Mouse (Mus musculus) left cerebral cortex, postnatal 25 days (tissue): ENCODE data around the gene Bloc1s6. TPM values are rescaled to one million over a fixed set of nuclear protein-coding genes. Genes with fewer than 3 reads are reported as not detected.

Experiments used
- DNase-seq, 2 experiments: peaks; one replicate each; pipeline ENCODE4 v3.0.0; 2022; ENCODE audit warnings: low spot score in 2 of 2, mixed read lengths in 1 of 2
- intact Hi-C: fragments of 180-260 bp; cut with DNase I; formaldehyde crosslinking; loops from one replicate; pipeline ENCODE4 v1.15.1; 2025
- total RNA-seq, 2 experiments: library from RNA; stranded (reverse); gene quantifications; 2 replicates each; pipeline ENCODE4 v1.2.3; 2021

The Bloc1s6 gene
- total RNA-seq: 10 to 100 TPM; 26.1 to 35.3 TPM

DNA sequence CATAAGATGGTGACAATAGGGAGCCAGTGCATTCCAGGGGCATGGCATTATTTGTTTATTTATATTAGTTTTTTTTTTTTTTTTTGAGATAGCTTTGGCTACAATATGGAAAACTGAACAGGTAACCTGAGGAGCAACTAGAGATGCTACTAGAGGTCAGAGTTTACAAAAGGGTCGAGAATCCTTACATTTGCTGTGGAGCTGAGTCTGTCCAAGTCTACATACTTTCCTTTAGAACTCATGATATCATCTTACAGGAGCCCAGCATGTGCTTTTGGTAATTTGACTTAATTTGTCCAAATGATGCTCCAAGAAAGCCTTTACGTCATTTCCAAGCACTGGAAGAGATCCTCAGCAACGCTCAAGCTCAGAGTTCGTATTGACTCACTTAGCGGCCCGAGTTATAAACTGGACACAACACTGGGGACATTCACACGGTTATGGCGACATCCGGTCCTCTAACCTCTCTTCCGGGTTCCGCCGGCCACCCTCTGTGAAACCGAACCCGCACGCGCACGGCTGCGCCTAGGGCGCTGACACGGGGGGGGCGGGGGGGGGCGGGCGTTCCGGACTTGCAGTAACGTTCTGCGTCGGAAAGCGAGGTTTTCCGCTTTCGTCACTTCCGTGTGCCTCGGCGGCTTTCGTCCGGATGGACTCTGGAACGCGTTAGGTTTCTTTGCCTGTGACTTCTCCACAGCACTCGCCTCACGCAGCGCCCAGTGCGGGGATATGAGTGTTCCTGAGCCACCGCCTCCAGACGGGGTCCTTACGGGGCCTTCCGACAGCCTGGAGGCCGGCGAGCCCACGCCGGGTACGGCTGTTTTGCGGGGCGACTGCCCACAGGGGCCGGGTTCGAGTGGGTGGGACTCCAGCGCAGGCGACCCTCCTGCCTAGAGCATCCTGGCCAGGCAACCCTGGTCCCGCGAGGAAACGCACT is at the start of gene Bloc1s6:
TSS of gene Bloc1s6 (plus strand) at position 610 of the 937 bp plus-strand sequence.
- peak; percentile 91 to 97 for DNase-seq
- intact Hi-C loops: loop anchor here (1.0 kb wide), 1 partner anchor 36 kb away; the partner anchor contains the start of gene Slc30a4

DNA sequence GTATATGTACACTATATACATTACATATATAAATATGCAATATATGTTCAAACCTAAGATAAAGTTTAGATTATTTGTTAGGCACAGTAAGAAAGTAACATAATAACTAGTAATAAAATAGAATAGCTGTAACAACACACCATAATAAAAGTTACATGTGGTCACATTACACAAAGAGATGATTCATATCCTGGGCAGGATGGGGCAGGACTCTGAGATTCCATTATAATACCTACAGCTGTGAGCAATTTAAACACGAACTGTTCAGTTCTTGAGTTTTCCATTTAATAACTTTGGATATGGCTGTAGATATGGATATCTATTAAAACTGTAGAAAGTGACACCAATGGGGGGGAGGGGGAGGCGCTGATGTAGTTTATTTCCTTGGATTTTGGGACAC is 40.8 kb upstream of the Bloc1s6 start:
- intact Hi-C loops: no loop called here

DNA sequence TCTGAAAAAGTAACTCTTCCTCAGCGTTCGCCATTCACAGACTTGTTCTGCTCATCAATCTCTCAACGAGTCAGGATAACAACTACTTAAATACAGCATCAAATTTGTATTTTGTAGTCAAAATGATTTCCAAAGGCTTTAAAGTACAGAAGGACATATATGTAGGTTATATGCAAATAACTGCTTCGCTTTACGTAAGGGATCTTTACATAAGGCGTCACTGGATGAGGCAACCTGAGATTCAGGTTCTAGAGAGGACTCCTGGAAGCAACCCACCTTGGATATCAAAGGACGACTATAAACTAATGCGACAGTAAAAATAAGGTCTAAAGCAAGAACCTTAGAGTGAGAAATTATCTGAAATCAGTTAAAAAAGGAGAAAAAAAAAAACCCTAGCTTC is 37.3 kb upstream of the Bloc1s6 start:
- peak in 1 of 2 experiments; percentile 56 for DNase-seq
- intact Hi-C loops: loop anchor here (2.0 kb wide), 1 partner anchor 20 kb away; no protein-coding TSS in a partner anchor

More for the DNA sequence above, 40.8 kb upstream of the Bloc1s6 start:
- DNase-seq: no peak

DNA sequence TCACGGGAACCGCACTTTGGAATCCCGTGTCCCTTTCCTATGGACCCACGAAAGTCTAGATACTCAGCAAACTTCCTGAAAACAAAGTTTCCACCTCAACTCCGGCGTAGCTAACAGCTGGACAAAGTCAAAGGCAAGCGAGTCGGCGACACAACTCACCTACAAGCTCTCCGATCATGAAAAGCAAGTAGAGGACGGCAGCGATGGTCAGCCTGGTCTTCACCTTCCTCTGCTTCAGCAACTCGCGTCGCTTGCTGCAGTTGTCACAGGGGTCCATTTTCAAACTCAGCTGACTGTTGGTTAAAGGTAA is 36.5 kb upstream of the Bloc1s6 start:
- intact Hi-C loops: loop anchor here (1.0 to 2.0 kb wide), 2 partner anchors 21 to 36 kb away; partner anchors contain the start of gene Bloc1s6
- peak in 1 of 2 experiments; percentile 40 for DNase-seq

DNA sequence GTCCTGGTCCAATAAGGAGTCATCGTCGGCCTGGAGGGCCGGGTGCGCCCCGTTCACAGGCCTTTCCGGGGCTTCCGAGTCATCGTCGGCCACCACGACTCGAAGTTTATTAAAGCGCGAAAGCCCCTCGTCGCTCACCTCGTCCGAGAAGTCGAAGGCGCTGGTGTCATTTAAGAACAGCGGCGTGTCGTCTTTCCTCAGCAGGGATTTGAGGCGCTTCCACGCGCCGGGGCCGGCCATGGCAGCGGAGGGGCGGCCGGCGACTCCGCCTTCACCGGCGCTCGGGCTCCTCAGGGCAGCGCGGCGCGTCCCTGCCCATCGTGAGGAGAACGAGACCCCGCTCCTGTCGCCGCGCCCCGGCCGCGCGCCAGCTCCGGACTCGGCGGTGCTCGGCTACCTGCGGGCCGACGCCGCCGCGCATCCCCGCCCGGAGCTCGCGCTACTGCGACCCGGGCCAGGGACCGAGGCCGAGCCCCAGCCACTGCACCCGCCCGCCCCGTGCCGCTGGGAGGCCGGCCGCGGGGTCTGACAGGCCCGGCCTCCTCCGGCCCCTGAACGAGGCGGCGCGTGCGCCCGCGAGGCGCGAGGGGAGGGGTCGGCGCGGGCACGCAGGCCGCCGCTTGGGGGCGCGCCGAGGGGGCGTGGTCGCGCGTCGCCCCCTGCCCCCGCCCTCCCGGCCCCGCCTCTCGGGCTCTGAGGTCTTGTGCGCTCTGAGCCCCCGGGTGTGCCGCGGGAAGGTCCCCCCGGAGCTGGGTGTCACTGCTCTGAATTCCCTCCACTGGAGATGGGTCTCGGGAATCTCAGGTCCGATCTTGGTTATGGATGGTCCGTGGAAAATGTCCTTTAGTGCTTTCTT is 35.9 kb upstream of the Bloc1s6 start, which contains the start of gene Slc30a4:
TSS of gene Slc30a4 (minus strand) at position 483 of the 856 bp plus-strand sequence.
- DNase-seq: peak; percentile 65 to 80
- intact Hi-C loops: loop anchor here (1.0 kb wide), 1 partner anchor 36 kb away; the partner anchor contains the start of gene Bloc1s6

DNA sequence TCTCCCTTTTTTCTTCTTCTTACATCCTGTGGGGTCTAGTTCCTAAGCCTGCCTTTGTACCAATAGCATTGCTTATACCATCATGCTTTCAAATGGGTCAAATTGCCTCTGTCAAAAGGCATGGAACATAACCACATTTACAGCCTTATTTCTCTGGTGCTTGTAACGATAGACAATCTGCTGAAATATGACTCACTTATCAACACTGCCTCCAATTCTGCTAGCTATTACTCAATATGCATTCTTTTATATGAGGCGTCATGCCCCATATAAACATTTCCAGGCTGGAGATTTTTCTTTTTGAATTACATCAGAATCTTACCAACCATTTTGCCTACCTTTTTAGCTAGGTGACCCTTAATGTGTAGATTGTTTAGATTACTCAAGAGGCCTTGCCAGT is 33.7 kb upstream of the Bloc1s6 start:
- intact Hi-C loops: no loop called here
- no peak for DNase-seq

DNA sequence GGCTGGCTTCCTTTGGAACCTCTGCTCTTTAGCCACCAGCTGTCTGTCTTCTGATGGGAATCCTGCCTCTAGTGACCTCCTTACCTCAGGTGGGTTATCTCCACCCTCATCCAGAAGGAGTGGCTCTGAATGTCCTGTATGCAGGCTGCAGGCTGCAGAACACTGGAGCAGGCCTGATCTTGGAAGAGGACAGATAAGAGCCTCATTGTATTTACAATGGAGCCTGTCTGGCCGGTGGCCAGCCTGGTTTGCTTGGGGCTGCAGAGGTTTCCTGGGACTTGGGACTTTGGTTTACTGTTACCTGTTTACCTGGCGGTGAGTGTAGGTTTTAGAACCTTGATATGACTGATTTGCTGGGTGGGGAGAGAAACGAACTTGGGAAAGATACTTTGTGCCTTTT is 30.2 kb upstream of the Bloc1s6 start:
- intact Hi-C loops: no loop called here
- DNase-seq: no peak

DNA sequence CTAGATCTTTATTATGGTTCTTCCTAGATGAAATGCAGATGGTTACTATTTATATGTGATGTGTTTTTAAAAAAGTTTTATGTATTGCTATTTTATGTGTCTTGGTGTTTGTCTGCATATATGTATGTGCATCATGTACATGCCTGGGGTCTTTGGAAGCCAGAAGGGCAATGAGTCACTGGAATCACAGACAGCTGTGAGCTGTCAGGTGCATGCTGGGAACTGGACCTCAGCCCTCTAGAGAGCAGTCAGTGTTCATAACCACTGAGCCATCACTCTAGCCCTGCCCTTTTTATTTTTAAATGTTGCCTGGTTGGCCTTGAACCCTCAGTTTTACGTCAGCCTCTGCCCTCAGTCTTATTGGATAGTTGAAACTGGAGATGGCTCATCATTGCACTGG is 29.1 kb upstream of the Bloc1s6 start:
- no peak for DNase-seq
- intact Hi-C loops: no loop called here

DNA sequence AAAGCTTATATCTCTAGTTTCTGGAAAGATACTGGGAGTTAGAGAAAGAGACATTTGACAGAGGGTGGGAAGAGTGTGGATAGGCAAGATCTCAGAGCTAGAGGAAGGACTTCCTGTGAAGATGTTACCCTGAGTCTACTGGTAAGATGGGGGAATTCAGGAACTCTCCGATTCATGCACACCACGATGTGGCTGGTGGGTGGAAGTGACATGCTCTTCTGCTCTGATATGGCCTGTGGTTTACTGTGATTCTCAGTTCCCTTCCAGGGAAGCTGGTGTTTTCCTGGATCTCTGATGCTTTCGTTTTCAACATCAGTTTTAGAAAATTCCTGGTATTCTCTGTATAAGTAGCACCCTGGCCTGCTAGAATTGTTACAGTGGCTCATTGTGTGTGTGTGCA is 26.4 kb upstream of the Bloc1s6 start:
- intact Hi-C loops: no loop called here
- DNase-seq: no peak

DNA sequence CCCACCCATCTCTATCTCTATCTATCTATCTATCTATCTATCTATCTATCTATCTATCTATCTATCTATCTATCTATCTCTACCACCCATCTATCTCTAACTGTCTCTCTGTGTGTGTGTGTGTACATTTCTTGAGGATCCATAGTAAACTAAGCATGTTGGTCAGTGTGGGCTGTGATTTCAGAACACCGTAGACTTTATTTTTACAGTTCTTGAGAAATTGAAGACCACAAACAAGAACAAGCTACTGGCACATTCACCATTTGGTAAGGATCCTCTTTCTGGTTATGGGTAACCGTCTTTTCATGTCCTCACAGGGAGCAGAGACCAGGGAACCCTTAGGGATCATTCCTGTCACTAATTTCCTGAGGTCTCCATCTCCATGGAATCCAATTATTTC is 25.5 kb upstream of the Bloc1s6 start:
- intact Hi-C loops: no loop called here
- DNase-seq: no peak

DNA sequence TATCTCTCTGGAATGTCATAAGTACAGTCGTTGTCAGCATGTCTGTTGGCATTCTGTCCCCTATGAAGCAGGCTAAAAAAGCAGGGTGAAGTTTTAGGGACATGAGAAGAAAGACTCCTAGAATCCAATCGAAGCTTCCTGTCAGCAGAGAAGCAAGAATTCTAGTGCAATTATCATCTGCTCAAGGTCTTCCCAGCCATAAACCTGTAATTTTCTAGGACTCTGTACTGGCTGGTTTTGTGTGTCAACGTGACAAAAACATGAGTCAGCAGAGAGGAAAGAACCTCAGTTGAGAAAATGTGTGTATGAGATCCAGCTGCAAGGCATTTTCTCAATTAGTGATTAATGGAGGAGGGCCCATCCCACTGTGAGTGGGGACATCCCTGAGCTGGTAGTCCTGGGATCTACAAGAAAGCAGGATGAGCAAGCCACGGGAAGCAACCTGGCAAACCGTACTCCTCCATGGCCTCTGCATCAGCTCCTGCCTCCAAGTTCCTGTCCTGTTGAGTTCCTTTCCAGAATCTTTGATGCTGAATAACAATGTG is 23.1 kb upstream of the Bloc1s6 start:
- no peak for DNase-seq
- intact Hi-C loops: no loop called here

DNA sequence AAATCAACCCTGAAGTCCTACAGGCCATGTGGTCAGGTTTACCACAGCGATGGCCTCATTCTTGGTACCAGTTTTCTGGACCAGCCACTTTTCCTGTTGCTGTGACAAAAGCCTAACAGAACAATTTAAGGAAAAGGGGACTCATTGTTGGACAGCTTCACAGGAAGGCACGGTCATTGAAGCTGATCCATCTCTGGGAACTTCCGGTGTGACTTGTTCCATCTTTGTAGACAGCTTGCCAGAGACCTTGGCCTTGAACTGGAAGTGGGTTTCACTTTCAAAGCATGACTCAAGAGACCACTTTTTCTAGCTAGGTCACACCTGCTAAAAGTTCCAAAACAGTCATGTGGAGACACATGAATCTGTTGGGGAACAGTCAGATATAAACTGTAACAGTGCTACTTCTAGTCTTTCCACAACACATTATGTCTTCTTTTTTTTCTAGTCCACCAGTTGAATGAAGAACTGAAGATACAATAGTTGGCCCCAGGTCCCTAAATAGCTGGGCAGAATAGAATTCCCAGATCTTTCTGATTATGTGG is 21.9 kb upstream of the Bloc1s6 start:
- intact Hi-C loops: no loop called here
- DNase-seq: no peak

DNA sequence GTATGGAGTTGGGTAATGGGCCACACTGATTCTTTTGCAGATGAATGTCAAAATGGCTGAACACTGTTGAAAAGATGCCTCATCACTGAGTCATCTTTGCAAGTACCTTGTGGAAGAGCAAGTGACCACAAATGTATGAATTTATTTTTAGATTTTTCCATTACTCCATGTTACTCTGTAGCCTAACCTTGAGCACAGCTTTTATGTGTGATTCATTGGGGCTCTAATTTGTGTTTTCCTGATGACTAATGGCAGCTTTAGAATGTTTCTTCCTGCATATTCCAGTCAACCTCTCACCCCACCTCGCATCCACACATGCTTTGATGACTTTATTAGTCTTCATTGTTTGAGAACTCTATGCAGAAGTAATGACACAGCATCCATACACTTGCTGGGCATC is 19.1 kb upstream of the Bloc1s6 start:
- intact Hi-C loops: no loop called here

DNA sequence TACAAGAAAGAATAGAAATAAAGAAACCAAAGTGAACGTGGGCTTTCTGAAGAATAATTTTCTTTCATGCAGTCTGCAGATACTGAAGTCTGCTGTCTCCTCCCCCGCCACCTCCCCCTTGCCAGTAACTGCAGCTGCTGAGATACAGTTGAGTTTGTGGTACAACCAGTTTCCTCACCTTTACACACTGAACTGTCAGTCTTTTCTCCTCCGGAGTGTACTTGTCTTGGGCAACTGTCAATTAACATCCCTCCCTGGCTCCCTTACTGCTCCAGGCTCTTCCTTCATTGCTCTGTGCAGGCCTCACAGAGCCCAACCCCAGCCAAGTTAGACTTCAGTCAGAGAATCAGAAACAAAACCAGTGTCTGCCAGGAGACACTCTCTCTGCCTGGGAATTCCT is 17.7 kb upstream of the Bloc1s6 start:
- intact Hi-C loops: no loop called here
- DNase-seq: peak in 1 of 2 experiments; percentile 20

More for the DNA sequence above, 19.1 kb upstream of the Bloc1s6 start:
- no peak for DNase-seq

DNA sequence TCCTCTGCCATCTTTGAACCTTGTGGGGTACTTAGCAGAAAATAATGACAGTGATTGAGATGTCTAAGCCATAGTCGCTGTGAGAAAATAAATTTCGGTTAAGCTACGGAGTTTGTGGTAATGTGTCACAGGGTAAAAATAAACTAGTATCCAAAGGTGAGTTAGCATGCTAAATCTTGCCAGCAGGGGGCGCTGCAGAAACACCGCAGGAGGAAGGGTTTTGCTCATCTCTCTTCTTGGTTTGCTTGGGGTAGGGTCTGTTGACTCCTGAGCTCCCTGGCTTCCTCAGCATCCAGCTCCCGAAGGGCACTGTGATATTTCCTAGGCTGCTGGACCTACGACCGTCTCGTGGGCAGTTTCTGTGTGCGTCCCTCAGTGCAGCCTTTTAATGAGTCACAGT is 12.7 kb upstream of the Bloc1s6 start:
- no peak for DNase-seq
- intact Hi-C loops: no loop called here

DNA sequence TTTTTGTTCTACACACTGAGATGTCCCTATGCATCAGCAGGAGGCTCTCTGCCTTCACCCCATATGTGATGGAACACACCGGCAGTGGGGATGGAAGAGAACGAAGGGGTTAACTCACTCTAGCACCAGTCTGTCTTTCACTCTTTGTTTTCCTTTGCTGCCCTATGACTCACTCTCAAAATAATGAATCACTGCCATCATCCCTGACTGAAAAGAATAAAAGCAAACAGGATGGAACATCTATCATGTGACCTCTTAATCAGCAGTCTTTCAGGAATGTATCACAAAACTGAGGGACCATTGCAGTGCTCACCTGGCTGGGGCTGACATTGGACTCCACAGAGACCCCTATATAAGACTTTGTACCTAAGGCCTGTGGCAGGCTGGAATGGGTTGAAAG is 6.8 kb upstream of the Bloc1s6 start:
- intact Hi-C loops: no loop called here
- no peak for DNase-seq

DNA sequence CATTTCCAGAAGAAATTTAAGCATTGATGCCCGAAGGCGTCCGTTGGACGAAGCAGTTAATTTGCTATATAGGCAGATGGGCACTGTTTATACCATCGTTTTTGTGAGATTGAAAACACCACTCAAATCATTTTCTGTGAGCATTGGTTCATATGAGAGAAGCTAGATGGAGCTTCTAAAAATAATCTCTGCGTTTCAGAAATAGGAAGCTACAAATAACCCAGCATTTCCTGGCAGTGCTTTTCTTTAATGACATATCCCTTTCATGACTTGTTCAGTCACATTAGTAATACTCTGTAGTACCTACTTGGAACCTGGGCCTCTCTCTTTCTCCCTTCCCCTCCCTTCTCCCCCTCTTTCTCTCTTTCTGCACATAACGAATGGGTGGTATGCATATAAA is 720 bp downstream of the Bloc1s6 start:
- DNase-seq: peak in 1 of 2 experiments; percentile 46
- intact Hi-C loops: no loop called here

DNA sequence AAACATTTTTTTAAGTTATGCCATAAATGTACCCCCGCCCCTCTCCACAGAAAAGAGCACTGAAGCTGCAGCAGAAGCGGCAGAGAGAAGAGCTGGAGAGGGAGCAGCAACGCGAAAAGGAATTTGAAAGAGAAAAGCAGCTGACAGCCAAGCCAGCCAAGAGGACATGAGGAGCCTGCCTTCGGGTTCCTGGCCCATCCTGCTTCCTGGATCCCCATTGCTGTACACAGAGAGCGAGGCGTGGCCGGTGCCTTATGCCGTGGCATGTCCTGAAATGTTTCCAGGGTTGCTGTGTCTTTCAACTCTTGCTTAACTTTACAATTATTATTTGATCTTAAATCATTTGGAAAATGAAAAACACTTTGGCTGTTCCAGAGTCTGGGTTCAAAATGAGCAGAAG is 8.2 kb downstream of the Bloc1s6 start:
- intact Hi-C loops: no loop called here
- no peak for DNase-seq

DNA sequence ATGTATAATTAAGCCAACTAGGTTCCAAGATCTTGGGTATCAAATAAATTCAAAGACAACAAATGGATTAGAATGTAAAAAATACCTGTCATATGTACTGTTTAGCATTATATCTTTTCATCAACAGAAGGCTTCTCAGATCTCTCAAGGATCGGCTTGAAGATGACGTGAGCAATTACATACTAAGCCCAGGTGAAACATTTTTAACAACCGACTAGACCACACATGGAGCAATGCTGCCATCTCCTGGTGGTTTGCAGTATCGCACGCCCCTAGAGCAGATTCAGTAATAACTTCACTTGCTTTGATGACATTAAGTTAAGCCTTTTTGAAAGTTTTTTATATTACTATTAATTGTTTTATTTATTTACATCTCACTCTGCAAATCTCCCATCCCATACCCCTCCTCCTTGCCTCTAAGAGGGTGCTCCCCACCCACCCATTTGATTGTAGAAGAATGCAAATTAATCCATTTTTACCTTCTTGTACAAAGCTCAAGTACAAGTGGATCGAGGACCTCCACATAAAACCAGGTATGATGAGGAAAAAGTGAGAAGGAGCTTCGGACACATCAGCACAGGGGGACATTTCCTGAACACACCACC is 15.5 kb downstream of the Bloc1s6 start:
- intact Hi-C loops: loop anchor here (1.0 to 10.0 kb wide), 3 partner anchors 88 to 372 kb away; partner anchors contain the start of gene AA467197
- peak; percentile 69 to 76 for DNase-seq
